Mouse (Mus musculus) small intestine, adult 2 months (tissue): ENCODE data around the gene Fignl1.

ENCODE experiments used
- CTCF ChIP-seq: fragments of 200-500 bp; IDR thresholded peaks from 2 replicates; pipeline ENCODE4 v1.5.1; 2012; ENCODE audit warnings: low read depth, mild to moderate bottlenecking, control low read depth, inconsistent platforms, low read length, moderate library complexity, mixed read lengths; ENCODE audit not compliant: insufficient replicate concordance, insufficient read length; ENCODE audit errors: extremely low read depth
- POLR2A ChIP-seq: fragments of 200-500 bp; IDR thresholded peaks from 2 replicates; pipeline ENCODE4 v1.6.1; 2012; ENCODE audit warnings: low read depth, mild to moderate bottlenecking, control low read depth, inconsistent platforms, low read length, moderate library complexity

- TF ChIP-seq POLR2A (no peak), CTCF (no peak)
Observed at GRCm38 (mm10) chr11:11833100-11833499, 24.3 kb upstream of the Fignl1 start.
